Mouse (Mus musculus): Measurements from ENCODE around the gene Xrcc6. TPM values are rescaled to one million over a fixed set of nuclear protein-coding genes. Genes with fewer than 3 reads are reported as not detected.

Gene Xrcc6
- polyA plus RNA-seq, 2 experiments: 22.1 to 52.9 TPM

DNA sequence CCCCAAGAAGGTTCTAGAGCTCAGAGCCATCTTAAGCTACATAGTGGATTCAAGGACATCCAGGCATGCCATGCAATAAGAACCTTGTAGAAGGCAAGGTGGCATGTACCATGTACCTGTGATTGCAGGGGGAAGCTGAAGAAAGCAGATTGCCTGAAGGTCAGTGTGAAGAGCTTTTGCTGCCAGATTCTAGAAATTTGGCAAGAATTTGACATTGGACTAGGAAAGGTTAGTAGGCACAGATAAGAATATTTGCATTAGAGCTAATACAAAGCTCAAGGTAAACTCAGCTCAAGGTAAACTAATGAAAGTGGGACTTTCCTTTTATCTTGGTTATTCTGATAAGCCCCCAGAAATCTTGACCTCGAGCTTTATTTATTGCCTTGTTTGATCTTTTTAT lies 23.4 kb upstream of the Xrcc6 start:
- no peak for DNase-seq (ENCODE audit: low read depth in 3 of 3, low spot score in 3 of 3)
- WGBS (ENCODE audit: insufficient replicate concordance): 20% methylated on average over 1 of the region's 1 CpGs
- peaks cover 10 to 14% of the 10 kb centered on the region in 2 experiments for H3K4me1 ChIP-seq (replicated peaks; ENCODE audit: control insufficient read depth in 2 of 2, insufficient read depth in 2 of 2, low read length in 1 of 2)
- H3K27ac ChIP-seq: no peak overlapping the region
- no peaks in the 10 kb centered on the region for H3K9me3 ChIP-seq (ENCODE audit: control insufficient read depth, low read length)
- no peaks in the 10 kb centered on the region for H3K27me3 ChIP-seq (ENCODE audit: control insufficient read depth, insufficient read depth, low read length)
- no peak for ATAC-seq (ENCODE audit: insufficient read depth)
- no peak overlapping the region for H3K9ac ChIP-seq (replicated peaks)
- no peak overlapping the region for H3K4me2 ChIP-seq (ENCODE audit: low read depth)
- H3K4me3 ChIP-seq (ENCODE audit: insufficient read depth in 1 of 2, low read depth in 2 of 2, low read length in 2 of 2): no peak overlapping the region
- TF ChIP-seq CTCF (IDR thresholded peaks at IDR 0.05; ENCODE audit: low read depth): no peak
- no peaks in the 10 kb centered on the region for H3K36me3 ChIP-seq (replicated peaks; ENCODE audit: control insufficient read depth, insufficient read depth, low read depth)

DNA sequence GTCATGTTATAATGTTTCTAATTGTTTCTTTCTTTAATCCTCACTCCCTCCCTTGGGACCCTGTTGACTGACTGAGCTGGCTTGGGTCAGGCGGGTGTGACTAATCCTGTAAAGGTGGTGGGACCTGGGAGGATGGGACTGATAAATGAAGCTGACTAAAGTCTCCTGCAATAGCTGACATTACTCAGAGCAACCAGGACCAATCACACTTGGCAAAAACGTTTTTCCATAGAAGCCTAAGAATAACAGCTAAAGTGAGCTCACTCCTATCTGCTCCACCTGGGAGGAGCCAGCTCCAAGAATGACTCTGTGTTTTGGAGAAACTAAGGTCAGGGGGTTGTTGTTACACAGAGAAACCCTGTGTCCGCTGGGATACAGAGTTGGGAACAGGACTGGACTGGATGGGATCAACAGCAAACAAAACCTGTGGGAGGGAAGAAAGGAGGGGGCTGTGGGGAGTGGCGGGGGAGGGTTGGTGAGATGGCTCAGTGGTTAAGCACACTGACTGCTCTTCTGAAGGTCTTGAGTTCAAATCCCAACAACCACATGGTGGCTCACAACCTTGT lies 22.6 kb upstream of the Xrcc6 start:
- Histone ChIP-seq H3K4me1 (replicated peaks; ENCODE audit: control insufficient read depth in 2 of 2, insufficient read depth in 2 of 2, low read length in 1 of 2) (peaks cover 13 to 15% of the 10 kb centered on the region in 2 experiments), H3K9me3 (ENCODE audit: control insufficient read depth, low read length) (no peaks in the 10 kb centered on the region), H3K9ac (replicated peaks) (no peak overlapping the region; the same call in 1 of the 2 replicates), H3K4me3 (ENCODE audit: insufficient read depth in 1 of 2, low read depth in 2 of 2, low read length in 2 of 2) (no peak overlapping the region), H3K36me3 (replicated peaks; ENCODE audit: control insufficient read depth, insufficient read depth, low read depth) (no peaks in the 10 kb centered on the region), H3K4me2 (ENCODE audit: low read depth) (no peak overlapping the region), H3K27ac (no peak overlapping the region), H3K27me3 (ENCODE audit: control insufficient read depth, insufficient read depth, low read length) (no peaks in the 10 kb centered on the region)
- ATAC-seq (ENCODE audit: insufficient read depth) (no peak), DNase-seq (ENCODE audit: low read depth in 3 of 3, low spot score in 3 of 3) (no peak)
- WGBS (ENCODE audit: insufficient replicate concordance): 48% methylated on average over 4 of the region's 4 CpGs
- TF ChIP-seq CTCF (IDR thresholded peaks at IDR 0.05; ENCODE audit: low read depth) (no peak), EP300 (IDR thresholded peaks at IDR 0.05; ENCODE audit: low read depth) (no peak)

DNA sequence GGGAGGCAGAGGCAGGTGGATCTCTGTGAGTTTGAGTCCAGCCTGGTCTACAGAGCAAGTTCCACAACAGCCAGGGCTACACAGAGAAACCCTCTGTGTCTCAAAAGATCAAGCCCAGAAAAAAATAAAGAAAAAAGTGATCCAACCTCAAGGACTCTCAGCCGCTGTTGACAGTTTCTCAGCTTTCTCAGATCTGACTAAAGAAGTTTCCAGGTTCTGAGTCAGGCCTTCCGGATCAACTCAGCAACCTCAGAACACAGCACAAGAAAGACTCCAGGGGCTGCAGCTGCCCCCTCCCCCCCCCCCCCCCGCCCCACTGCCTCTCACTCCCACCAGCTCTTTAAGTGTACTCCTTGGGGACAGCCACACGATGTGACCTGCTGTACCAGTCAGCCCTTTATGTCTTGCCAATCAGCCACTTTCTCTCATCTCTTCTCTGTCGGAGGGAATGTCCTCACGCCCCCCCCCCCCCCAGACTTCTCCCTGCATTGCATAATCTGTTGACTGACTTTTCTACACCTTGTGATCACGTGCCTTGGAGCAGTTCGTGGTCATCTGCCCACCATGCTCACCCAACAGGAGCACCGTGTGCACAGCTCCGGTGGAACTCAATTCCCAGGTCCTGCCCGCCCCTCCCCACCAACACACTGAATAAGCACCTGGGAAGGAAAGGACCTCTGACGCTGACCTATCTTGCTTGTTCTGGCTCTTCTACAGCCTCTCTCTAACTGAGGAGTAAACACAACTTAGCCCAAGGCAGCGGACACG lies 21.4 kb upstream of the Xrcc6 start:
- H3K9ac ChIP-seq (replicated peaks): no peak overlapping the region
- DNase-seq (ENCODE audit: low read depth in 3 of 3, low spot score in 3 of 3): no peak
- WGBS (ENCODE audit: insufficient replicate concordance): 73% methylated on average over 11 of the region's 14 CpGs
- no peaks in the 10 kb centered on the region for H3K27me3 ChIP-seq (ENCODE audit: control insufficient read depth, insufficient read depth, low read length)
- no peak overlapping the region for H3K27ac ChIP-seq
- no peaks in the 10 kb centered on the region for H3K9me3 ChIP-seq (ENCODE audit: control insufficient read depth, low read length)
- no peak overlapping the region for H3K4me3 ChIP-seq (ENCODE audit: insufficient read depth in 1 of 2, low read depth in 2 of 2, low read length in 2 of 2)
- H3K4me1 ChIP-seq (replicated peaks; ENCODE audit: control insufficient read depth in 2 of 2, insufficient read depth in 2 of 2, low read length in 1 of 2): peaks cover 12 to 13% of the 10 kb centered on the region in 2 experiments
- TF ChIP-seq EP300 (IDR thresholded peaks at IDR 0.05; ENCODE audit: low read depth) (no peak), CTCF (IDR thresholded peaks at IDR 0.05; ENCODE audit: low read depth) (no peak)
- no peak for ATAC-seq (ENCODE audit: insufficient read depth)
- H3K36me3 ChIP-seq (replicated peaks; ENCODE audit: control insufficient read depth, insufficient read depth, low read depth): no peaks in the 10 kb centered on the region
- no peak overlapping the region for H3K4me2 ChIP-seq (ENCODE audit: low read depth)

DNA sequence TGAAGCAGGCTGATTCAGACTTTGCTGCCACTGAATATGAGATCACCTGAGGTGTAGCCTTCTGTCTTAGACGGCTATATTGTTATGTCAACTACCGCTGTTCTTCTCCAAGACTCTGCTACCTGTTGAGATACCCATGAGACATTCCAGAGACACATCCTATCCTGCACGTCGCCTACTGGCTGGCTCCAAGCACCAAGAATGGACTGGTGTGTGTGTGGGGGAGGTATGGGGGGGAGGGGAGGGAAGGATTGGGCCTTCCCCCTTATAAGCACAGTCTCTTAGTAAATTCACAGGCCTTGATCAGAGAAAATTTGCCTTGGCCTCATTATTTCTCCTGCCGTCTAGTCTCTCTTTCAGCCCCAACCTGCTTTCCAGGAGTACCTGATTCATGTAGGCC lies 19.8 kb upstream of the Xrcc6 start:
- no peak overlapping the region for H3K4me3 ChIP-seq (ENCODE audit: insufficient read depth in 1 of 2, low read depth in 2 of 2, low read length in 2 of 2)
- no peak overlapping the region for H3K9ac ChIP-seq (replicated peaks)
- no peaks in the 10 kb centered on the region for H3K36me3 ChIP-seq (replicated peaks; ENCODE audit: control insufficient read depth, insufficient read depth, low read depth)
- H3K9me3 ChIP-seq (ENCODE audit: control insufficient read depth, low read length): no peaks in the 10 kb centered on the region
- no peak overlapping the region for H3K27ac ChIP-seq
- 81% methylated on average over 5 of the region's 5 CpGs for WGBS (ENCODE audit: insufficient replicate concordance)
- no peaks in the 10 kb centered on the region for H3K27me3 ChIP-seq (ENCODE audit: control insufficient read depth, insufficient read depth, low read length)
- H3K4me2 ChIP-seq (ENCODE audit: low read depth): no peak overlapping the region
- ATAC-seq (ENCODE audit: insufficient read depth): no peak
- TF ChIP-seq EP300 (IDR thresholded peaks at IDR 0.05; ENCODE audit: low read depth) (no peak), CTCF (IDR thresholded peaks at IDR 0.05; ENCODE audit: low read depth) (no peak)
- H3K4me1 ChIP-seq (replicated peaks; ENCODE audit: control insufficient read depth in 2 of 2, insufficient read depth in 2 of 2, low read length in 1 of 2): peaks cover 8 to 9% of the 10 kb centered on the region in 2 experiments
- no peak for DNase-seq (ENCODE audit: low read depth in 3 of 3, low spot score in 3 of 3)

DNA sequence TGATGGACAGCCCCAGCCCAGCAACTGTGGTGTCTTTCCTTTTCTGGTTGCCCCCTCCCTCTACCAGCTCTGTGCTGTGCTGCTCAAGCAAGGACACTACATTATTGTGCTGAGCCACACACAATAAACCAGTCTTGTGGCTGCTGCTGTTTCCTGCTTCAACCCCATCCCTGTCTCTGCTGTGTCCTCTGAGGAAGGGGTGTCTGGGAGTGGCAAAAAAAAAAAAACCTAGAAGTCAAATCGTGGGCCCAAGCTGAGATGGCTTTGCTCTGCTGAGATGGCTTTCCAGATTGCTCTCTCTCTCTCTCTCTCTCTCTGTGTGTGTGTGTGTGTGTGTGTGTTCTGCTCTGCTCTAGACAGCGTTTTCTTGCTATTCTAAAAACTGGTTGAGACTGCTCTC lies 19.2 kb upstream of the Xrcc6 start:
- Histone ChIP-seq H3K4me2 (ENCODE audit: low read depth) (no peak overlapping the region), H3K27ac (no peak overlapping the region), H3K36me3 (replicated peaks; ENCODE audit: control insufficient read depth, insufficient read depth, low read depth) (no peaks in the 10 kb centered on the region), H3K4me3 (ENCODE audit: insufficient read depth in 1 of 2, low read depth in 2 of 2, low read length in 2 of 2) (no peak overlapping the region), H3K27me3 (ENCODE audit: control insufficient read depth, insufficient read depth, low read length) (no peaks in the 10 kb centered on the region), H3K4me1 (replicated peaks; ENCODE audit: control insufficient read depth in 2 of 2, insufficient read depth in 2 of 2, low read length in 1 of 2) (peaks cover 8 to 9% of the 10 kb centered on the region in 2 experiments), H3K9me3 (ENCODE audit: control insufficient read depth, low read length) (no peaks in the 10 kb centered on the region), H3K9ac (replicated peaks) (no peak overlapping the region)
- 43% methylated on average over 2 of the region's 2 CpGs for WGBS (ENCODE audit: insufficient replicate concordance)
- DNase-seq (ENCODE audit: low read depth in 3 of 3, low spot score in 3 of 3) (no peak), ATAC-seq (ENCODE audit: insufficient read depth) (no peak)
- TF ChIP-seq CTCF (IDR thresholded peaks at IDR 0.05; ENCODE audit: low read depth): no peak
- TF ChIP-seq EP300 (IDR thresholded peaks at IDR 0.05; ENCODE audit: low read depth): no peak

Measured in liver, embryonic 14.5 days (tissue).